Mouse (Mus musculus) layer of hippocampus, adult 6 months (tissue): ENCODE measurements around the gene Cyb5r4. TPM values are rescaled to one million over a fixed set of nuclear protein-coding genes. Genes with fewer than 3 reads are reported as not detected.

Experiments used
- long read RNA-seq, 2 experiments: library from polyadenylated mRNA; unstranded; transcript quantifications; one replicate each; pipeline ENCODE4 v2.0.0; 2019 to 2020
- polyA plus RNA-seq: library from polyadenylated mRNA; unstranded; fragments of <200 nt; fragmentation: Nextera tagmentation; gene quantifications from 2 replicates; pipeline ENCODE4 v1.2.3, GENCODE M21; 2021

Gene Cyb5r4
- 28.9 and 32.3 TPM in 2 replicates for polyA plus RNA-seq
- long read RNA-seq, experiment 1, transcript Cyb5r4-201 (16 exons, 2,644 nt) = major isoform, 54 of 92 reads
- long read RNA-seq, experiment 1, partial matches to known transcripts = 8 of 92 reads
- long read RNA-seq, experiment 1, other reads (novel, unspliced or antisense) = 30 of 92 reads
- long read RNA-seq, experiment 2, transcript Cyb5r4-201 (16 exons, 2,644 nt) = major isoform, 269 of 435 reads
- long read RNA-seq, experiment 2, partial matches to known transcripts = 63 of 435 reads
- long read RNA-seq, experiment 2, other reads (novel, unspliced or antisense) = 103 of 435 reads

DNA sequence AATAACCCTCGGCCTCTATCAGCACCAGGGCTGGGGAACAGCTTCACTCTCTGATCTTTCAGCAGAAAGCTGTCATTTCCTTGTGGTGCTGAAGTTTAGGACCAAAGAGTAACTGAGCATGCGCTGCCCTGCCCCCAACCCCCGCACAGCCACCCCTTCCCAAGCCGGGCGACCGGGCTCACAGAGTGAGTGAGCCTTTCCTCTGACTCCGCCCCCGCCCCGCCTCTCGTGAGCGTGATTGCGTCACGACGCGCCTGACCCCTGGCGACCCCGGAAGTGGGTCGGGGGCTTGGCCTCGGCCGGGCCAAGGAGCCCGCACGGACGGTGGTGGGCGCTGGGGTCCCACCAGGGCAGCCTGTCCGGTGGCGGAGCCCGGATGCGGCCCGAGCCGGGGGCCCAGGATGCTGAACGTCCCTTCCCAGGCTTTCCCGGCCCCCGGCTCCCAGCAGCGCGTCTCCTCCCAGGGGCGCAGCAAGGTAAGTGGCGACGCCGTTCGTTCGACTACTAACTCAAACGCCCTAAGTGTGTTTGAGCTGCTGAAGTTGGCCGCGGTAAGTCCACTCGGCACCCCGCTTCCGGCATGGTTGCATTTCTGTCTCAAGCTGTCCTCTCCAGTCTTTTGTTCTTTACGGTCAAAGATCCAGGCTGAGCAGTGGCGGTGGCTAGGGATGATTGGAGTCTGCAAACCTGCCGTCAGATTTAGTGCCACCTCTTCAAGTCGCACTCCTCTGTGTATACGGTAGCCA, at the start of gene Cyb5r4:
Gene Cyb5r4 (plus strand): TSS at position 237 of the 746 bp plus-strand sequence.

DNA sequence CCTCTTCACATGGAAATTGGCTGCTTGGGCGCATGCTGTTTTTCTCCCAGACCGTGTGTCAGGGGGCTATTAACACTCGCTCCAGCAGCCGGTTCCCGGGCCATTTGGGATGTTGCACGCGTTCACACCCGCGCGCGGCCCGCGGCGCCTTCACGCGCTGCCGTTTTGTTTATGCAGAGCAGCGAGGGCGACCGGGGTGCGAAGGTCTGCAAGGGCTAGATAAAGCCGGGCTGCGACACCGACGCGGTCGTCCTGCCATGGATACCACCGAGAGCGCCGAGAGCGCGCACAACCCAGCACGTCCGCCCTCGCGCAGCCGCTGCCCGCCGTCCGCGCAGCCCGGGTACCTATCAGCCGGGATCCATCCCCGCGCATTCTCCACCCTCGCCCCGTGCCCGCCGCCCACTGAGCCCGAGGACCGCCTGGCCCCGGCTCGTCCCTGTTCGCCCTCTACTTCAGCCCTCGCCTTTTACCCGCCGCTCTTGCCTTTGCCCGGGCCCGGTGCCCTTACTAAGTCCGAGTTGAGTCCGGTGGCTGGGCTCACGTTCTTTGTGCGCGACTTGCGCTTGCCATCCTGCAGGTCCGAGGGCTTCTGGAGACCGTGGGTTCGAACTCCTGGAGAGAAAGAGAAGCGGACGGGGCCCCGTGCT, 6.4 kb upstream of the Cyb5r4 start, which contains the start of gene Ripply2:
Gene Ripply2 (plus strand): TSS at position 250 of the 650 bp plus-strand sequence.

Other genes starting within 250 kb of the Cyb5r4 start
- gene Snap91, start 141.4 kb upstream of the Cyb5r4 start, polyA plus RNA-seq = 66.5 and 67.0 TPM in 2 replicates
- 18.2 and 25.6 TPM in 2 replicates for gene Ripply2, start 6.5 kb upstream of the Cyb5r4 start, polyA plus RNA-seq
- gene Mrap2, start 122.3 kb downstream of the Cyb5r4 start, polyA plus RNA-seq = 2.5 and 5.2 TPM in 2 replicates
- 1.3 and 2.0 TPM in 2 replicates for gene Cep162, start 233.5 kb downstream of the Cyb5r4 start, polyA plus RNA-seq